Mouse (Mus musculus): ENCODE measurements at regions not wholly inside any gene's neighbourhood (a gene's known extent, or its start where the extent isn't known, plus 50 kb on each side); places are given as distances from the start of the nearest gene placed in this dataset.

GRCm38 (mm10) chr2:79152695-79153057 is 102.5 kb upstream of the Itga4 start:
- no peak for ATAC-seq (ENCODE audit: extremely low read depth, insufficient number of reproducible peaks, low FRiP score, poor library complexity, severe bottlenecking)

GRCm38 (mm10) chr2:79153070-79153469 is 102.2 kb upstream of the Itga4 start:
- ATAC-seq (ENCODE audit: extremely low read depth, insufficient number of reproducible peaks, low FRiP score, poor library complexity, severe bottlenecking), result no peak

DNA sequence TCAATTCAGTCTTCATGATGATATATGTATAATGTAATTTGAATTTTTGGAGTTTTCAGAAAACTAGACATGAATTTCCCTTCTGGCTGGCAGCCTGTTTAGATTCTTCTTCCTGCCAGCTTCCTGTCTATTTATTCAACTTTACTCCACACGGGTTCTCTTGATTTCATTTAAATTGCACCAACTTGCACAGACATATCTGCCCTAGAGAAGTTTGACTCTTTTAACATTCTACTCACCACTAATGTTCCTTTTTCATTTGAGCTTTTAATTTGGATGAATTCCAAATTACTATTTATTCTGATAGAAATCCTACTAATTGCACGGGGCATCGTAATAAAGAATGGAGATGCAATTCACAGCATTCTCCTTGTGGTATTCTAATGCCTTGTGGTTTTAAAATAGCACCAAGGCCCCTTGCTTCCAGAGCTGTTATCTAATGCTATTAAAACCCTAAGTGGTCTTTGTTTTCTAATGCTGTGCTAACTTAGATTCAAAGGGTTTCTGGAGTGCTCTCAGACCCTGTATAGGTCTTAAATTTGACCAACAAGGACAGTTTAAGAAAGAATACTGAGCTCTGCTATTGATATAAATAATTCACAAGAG is 96.7 kb upstream of the Itga4 start:
- no peak for ATAC-seq (ENCODE audit: extremely low read depth, insufficient number of reproducible peaks, low FRiP score, poor library complexity, severe bottlenecking)

- ATAC-seq (ENCODE audit: extremely low read depth, insufficient number of reproducible peaks, low FRiP score, poor library complexity, severe bottlenecking), result no peak
Observed at GRCm38 (mm10) chr2:79159336-79159735, 95.9 kb upstream of the Itga4 start.

DNA sequence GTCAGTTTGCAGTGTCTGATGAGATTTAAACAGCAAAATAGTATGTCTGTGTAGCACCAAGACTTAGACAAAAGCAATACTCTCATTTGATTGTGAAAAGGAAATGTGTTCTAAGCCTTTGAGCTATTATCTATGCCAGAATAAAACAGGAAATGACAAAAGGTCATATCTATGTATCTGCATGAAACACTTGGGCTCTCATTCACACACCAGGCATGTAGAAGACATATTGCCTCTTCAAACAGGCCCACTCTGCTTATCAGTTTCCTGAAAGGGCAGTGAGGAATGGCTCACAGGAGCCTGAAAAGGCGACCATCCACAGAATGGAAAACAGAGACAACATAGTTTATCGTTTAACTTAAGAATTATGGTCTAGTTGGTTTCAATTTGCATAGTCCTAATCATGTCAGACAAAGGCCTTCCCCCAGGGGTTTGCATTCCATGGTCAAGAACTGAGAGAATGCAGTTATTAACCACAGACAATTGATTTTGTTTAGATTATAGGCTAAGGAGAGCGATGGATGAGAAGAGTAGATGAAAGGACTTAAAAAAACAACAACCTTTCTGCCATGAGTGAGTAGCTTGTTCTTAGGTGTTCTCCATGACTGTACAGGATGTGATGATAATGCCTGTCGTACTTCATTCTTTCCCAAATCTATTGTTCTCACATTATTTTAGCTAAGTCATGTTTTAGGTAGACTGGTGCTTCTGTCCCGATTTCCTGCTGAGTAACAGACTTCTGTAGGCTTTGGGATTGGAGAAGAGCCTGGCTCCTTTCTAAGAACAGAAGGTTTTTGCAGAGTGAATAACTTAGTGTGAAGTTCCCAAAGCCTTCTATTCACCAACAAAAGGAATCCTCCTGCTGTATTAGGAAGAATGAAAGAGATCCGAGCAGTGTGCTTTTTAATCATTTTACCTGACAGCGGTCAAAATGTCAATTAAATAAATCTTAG is 82.0 kb upstream of the Itga4 start:
- ATAC-seq (ENCODE audit: extremely low read depth, insufficient number of reproducible peaks, low FRiP score, poor library complexity, severe bottlenecking), result no peak

DNA sequence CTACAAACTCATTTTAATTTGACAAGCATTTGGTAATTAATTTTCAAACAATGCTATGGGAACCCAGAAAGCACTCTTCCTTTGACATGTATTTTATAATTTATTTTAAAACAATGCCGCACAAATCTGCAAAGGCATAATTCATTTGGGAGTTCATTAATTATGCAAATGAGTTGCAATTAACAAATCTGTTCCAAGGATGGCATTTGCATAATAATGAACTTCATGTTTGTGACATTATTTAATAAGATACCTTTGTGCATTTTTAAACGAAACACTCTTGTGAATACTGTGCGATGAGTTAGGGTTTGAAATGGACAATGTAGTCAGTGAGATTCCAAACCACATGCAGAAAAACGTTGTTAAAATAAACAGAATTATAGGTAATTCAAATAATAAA is 80.9 kb upstream of the Itga4 start:
- no peak for ATAC-seq (ENCODE audit: extremely low read depth, insufficient number of reproducible peaks, low FRiP score, poor library complexity, severe bottlenecking)

DNA sequence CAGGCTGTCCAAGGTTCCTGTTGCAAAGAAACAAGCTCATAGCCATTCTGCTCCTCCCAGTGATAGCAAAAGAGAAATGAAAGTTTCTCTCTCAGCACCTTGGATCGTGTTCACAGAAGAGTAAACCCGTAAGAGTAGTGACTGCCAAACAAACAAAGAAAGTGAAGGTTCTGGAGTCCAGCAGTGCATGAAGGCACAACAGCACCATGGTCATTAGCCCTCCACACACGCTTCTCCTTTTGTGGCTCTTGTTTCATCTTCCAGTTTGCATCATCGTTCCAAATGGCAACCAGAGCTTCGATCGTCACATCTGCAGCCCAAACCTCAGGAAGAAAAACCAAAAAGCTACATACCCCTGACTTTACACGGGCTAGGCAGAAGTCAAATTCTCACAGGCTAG is 74.4 kb upstream of the Itga4 start:
- ATAC-seq (ENCODE audit: extremely low read depth, insufficient number of reproducible peaks, low FRiP score, poor library complexity, severe bottlenecking), result peak; percentile 86

DNA sequence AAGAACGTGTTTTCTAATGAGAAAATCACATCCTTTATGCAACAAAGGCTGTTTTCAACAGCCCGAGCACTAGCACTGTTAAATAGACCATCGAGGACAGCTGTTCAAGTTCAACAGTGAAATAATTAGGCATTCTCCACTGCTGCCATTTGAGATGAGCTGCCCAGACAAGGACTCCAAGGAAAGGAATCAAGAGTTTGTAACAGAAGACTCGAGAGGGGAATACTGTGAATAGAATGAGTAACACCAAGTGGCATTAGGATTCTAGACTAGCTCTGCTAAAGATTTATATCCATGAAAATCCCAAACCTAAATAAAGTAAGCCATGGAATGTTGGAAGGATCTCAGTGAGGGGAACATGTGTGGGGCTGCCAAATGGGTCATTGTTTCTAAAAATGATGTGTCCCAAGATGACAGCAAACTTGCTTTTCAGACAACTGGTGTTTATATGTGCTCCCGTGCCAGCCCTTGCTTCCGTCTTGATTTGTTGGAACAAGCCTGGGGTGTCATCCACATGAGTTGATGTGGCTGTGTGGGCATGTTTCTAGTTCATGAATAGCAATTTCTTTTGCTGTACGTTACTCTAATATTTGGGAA is 72.1 kb upstream of the Itga4 start:
- ATAC-seq (ENCODE audit: extremely low read depth, insufficient number of reproducible peaks, low FRiP score, poor library complexity, severe bottlenecking), result no peak

GRCm38 (mm10) chr2:79185234-79186101 is 69.8 kb upstream of the Itga4 start:
- no peak for ATAC-seq (ENCODE audit: extremely low read depth, insufficient number of reproducible peaks, low FRiP score, poor library complexity, severe bottlenecking)

GRCm38 (mm10) chr2:79186878-79187277 is 68.3 kb upstream of the Itga4 start:
- ATAC-seq (ENCODE audit: extremely low read depth, insufficient number of reproducible peaks, low FRiP score, poor library complexity, severe bottlenecking), result no peak

GRCm38 (mm10) chr2:79188511-79189193 is 66.6 kb upstream of the Itga4 start:
- ATAC-seq (ENCODE audit: extremely low read depth, insufficient number of reproducible peaks, low FRiP score, poor library complexity, severe bottlenecking), result no peak

GRCm38 (mm10) chr2:79193851-79194250 is 61.4 kb upstream of the Itga4 start:
- ATAC-seq (ENCODE audit: extremely low read depth, insufficient number of reproducible peaks, low FRiP score, poor library complexity, severe bottlenecking), result 0 out of 2 replicates have a peak, but pooled peaks have one; percentile 36

DNA sequence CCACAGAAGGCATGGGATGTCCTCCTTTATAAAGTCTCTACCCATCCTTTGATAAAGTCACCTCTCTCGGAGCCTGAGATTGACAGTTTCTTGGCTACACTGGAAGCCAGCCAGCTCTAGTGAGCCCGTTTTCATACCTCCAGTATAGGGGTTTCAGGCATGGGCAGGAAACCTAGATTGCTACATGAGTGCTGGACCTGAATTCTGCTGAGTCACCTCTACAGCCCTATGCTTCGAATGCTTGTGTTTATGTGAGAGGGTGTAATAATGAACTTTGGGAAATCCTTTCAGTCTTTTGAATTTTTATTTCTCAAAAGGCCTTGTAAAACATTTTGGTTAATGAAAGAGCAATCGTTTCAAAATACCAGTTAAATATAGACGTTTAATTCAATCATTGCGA is 53.5 kb upstream of the Itga4 start:
- 0 out of 2 replicates have a peak, but pooled peaks have one; percentile 26 for ATAC-seq (ENCODE audit: extremely low read depth, insufficient number of reproducible peaks, low FRiP score, poor library complexity, severe bottlenecking)

Measured in neutrophil, adult 5-6 weeks (primary cell).